Mouse (Mus musculus) kidney, adult 2 months (tissue): ENCODE results near the gene Spc25.

Experiments
- CTCF ChIP-seq: fragments of 200-500 bp; conservative IDR thresholded peaks from 2 replicates; pipeline ENCODE4 v1.5.1; 2011; ENCODE audit warnings: low read depth, mild to moderate bottlenecking, control low read depth, low read length, moderate library complexity, mixed read lengths; ENCODE audit not compliant: insufficient read depth, insufficient read length
- POLR2A ChIP-seq: fragments of 200-500 bp; IDR thresholded peaks from one replicate; pipeline ENCODE4 v1.6.1; 2011; ENCODE audit warnings: low read depth, low read length, control low read depth

DNA sequence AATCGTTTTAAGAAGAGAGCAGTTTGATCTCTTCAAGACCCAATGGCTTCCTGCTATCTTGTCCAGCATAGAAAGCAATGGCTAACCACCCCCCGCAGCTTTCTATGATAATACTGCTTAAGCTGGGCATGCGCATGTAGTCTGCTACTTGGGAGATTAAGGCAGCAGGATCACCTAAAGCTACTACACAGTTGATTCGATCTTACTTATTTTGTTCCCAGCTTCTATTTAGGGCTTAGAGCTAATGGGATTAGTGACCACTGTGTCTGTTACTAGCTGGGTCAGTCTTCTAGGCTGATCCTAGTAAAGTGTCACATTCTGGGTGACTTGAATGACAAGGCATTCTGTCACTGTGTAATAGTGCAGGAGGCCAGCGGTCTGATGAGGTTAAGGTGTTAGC, 55.2 kb downstream of the Spc25 start:
- TF ChIP-seq CTCF (no peak), POLR2A (no peak)
